Mouse (Mus musculus) G1E (cell line): Measurements from ENCODE around the gene Gcc2.
"Not testable (repeated sequence)": the region's sequence is repeated elsewhere in the genome, so short reads cannot be mapped to it uniquely, and the experiment has no call there.

Experiments used
- CTCF ChIP-seq: IDR thresholded peaks from 2 replicates; pipeline ENCODE4 v1.5.1; 2012; ENCODE audit warnings: low read depth, low read length, inconsistent platforms, mixed read lengths
- GATA1 ChIP-seq: IDR thresholded peaks from 2 replicates; pipeline ENCODE4 v1.6.1; 2012; ENCODE audit warnings: borderline replicate concordance, low read length, inconsistent platforms, mixed read lengths
- POLR2AphosphoS5 ChIP-seq: IDR thresholded peaks from 2 replicates; pipeline ENCODE4 v1.6.1; 2012; ENCODE audit warnings: low read depth, low read length, inconsistent platforms; ENCODE audit not compliant: insufficient replicate concordance
- TAL1 ChIP-seq: conservative IDR thresholded peaks from 2 replicates; pipeline ENCODE4 v1.6.1; 2012; ENCODE audit warnings: low read depth, low read length, inconsistent platforms, mixed read lengths

- TF ChIP-seq GATA1, POLR2AphosphoS5, TAL1, CTCF: not testable (repeated sequence)
These were observed 28.9 kb upstream of the Gcc2 start for GRCm38 (mm10) chr10:58226357-58226756.
